Mouse (Mus musculus): ENCODE results near the gene Rnase12.
"Not testable (repeated sequence)": the region's sequence is repeated elsewhere in the genome, so short reads cannot be mapped to it uniquely, and the experiment has no call there.

Gene Rnase12

DNA sequence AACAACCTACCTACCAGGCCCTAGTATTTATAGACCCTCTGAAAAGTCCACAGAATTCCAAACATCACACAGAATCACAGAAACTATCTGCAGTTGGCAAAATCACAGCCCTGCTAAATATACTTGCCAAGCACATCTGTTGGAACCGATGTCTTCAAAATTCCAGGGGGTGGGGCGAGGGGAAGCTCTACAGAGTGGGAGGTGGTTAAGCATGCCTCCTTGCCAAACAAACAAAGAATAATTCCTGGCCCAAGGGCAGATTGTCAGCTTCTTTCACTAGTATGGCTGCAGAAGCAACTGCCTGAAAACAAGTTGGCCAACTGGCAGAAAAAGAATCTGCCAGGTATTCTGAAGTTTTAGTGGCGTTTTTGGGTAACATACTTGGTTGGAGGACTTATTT, 40.2 kb downstream of the Rnase12 start:
- DNase-seq (ENCODE audit: low spot score), result no peak

DNA sequence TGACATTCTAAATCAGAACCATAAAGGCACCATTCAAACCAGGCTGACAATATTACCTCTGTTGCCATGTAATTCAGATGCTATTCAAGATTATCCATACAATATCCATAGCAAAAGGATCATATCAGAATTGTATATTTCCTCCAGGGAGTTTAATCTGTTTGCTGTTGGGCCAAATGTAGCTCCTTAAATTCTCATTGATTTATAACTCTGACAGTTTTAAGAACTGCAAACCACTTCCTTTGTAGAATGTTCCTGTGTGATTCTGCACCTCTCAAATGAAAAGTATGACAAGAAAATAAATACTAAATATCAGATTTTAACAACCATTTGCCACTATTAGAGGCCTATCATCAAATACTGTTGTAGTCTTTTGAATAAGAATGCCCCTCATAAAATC, 41.7 kb downstream of the Rnase12 start:
- DNase-seq (ENCODE audit: low spot score), result no peak

DNA sequence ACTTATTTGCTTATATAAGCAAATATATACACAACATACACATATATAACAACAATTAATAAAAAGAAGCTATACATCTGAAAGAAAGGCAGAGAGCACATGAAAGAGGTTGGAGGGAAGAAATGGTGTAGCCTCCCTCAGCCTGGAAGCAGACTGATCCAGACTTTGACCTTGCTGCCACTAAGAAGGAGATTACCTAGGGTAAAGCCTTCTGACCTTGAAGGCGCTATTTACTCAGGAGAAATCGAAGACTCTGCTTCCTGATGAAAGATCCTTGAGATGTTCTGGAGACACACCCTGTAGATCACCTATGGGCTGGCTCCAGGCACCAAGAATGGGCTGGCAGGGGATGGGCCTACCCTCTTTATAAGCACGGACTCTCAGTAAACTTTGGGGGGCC, 42.7 kb downstream of the Rnase12 start:
- DNase-seq (ENCODE audit: low spot score), result not testable (repeated sequence)

DNA sequence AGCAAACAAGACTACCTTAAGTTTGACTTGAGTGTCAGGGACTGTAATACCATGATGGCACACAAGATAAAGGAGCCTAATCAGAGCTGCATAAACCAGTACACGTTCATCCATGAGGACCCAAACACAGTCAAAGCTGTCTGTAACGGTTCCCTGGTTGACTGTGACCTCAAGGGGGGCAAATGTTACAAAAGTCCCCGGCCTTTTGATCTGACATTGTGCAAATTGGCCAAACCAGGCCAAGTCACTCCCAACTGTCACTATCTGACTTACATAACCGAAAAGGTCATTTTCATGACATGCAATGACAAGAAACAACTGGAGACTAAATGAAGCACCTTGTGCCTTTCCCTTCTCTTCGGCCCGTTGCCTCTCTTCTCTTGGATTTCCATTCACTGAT, 47.9 kb downstream of the Rnase12 start:
- no peak for DNase-seq (ENCODE audit: low spot score)

DNA sequence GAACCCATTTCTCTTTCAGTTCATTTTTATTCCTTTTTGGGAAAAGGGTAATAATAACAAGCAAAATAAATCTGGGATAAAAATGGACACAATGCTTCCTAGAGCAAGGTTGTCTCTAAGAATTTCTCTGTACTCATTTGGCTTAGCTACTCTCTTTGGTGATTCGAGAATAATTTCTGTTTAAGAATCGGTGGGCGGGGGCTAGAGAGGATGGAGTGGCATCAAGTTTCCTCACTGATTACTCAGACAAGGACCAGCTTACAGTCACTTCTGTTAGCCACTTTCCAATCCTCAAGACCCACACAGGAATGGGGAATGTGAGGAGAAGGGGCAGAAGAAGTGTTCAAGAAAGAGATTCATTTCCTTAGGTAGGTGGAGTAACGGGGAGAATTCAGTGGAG, 48.7 kb downstream of the Rnase12 start:
- no peak for DNase-seq (ENCODE audit: low spot score)

DNA sequence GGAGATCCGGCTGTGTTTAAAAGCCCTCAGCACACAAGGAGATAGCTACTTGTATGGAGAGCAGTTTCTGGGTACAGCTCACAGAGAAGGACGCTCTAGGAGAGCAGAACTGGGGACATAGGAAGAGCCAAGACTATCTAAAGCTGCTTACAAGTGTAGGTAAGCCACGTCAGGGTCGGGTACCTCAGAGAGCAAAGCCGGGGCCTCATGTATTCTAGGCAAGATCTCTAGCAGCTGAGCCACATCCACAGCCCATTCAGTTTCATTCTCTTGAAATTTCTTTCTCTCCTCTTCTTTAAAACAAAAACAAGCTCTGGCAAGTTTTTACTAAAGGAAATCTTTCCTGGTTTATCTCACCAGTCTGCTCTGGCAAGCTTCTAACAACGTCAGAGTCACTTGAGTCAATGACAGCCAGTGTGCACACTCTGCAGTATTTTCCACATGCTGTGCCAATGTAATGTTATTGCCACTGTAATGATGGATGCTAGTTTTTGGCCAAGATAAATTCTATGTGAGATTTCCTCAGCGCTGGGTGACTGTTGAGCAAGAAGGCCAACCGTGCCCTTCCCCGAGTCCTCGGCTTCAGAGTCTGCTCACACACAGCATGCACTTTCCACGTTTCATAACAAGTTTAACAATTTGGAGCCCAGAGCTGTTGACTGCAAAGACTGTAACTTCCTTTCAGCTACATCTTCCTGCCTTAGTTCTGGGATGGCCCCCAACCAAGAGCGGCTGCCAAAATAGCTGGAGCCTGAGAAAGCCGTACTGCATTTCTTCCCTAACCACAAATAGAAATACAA, 49.3 kb downstream of the Rnase12 start:
- no peak for DNase-seq (ENCODE audit: low spot score)

DNA sequence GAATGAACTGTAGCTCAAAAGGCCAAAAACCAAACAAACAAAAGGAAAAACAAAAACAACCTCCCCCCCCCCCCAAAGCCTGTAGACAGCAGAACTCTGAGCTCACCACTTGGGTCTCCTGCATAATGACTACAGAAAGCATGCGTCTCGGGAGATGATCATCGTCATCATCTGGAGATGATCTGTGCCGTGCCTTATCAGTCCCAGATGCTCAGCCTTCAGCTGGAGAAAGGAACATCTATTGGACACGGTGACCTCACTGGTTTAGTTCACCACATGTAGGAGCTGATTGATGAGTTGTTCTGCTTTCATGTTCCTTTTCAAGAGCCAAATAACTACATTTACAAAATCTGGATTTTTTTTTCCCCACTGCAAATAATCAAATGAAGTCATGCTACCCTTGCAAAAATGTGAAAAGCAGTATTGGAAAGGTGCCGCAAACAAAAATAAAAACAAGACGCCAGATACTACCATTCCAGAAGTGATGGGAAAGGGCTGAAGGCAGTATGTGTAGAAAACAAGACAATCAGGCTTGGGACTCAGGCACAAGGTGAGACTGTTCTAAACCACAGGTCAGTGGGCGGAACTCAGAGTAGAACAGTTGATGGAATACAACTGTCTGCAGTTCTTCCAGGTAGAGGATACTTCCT, 50.2 kb downstream of the Rnase12 start, which contains the start of gene Rnase10:
Gene Rnase10, plus strand, starts transcription at position 600 of the 650 bp plus-strand sequence.
- no peak for DNase-seq (ENCODE audit: low spot score)
